Mouse (Mus musculus) liver, embryonic 13.5 days (tissue): ENCODE results near the gene C1rl. TPM values are rescaled to one million over a fixed set of nuclear protein-coding genes. Genes with fewer than 3 reads are reported as not detected.
"Not testable (repeated sequence)": the region's sequence is repeated elsewhere in the genome, so short reads cannot be mapped to it uniquely, and the experiment has no call there.

ENCODE experiments used
- ATAC-seq: fragments of 200-750 bp; cut with Nextera tagmentation; 2 replicates; pipeline ENCODE4 v1.8.0; 2017; ENCODE audit warnings: low read depth, mild to moderate bottlenecking, moderate number of reproducible peaks, moderate library complexity
- DNase-seq: peaks from one replicate; pipeline ENCODE4 v3.0.0; 2022
- H3K27ac ChIP-seq: fragments of 300-500 bp; sonication (generic); 2 replicates; pipeline ENCODE4 v1.5.1; 2015; ENCODE audit warnings: moderate library complexity, mild to moderate bottlenecking, inconsistent platforms
- H3K27me3 ChIP-seq: fragments of 300-500 bp; sonication (generic); 2 replicates; pipeline ENCODE4 v1.6.1; 2015; ENCODE audit warnings: mild to moderate bottlenecking, inconsistent platforms
- H3K36me3 ChIP-seq: fragments of 300-500 bp; sonication (generic); 2 replicates; pipeline ENCODE4 v1.6.1; 2015; ENCODE audit warnings: mild to moderate bottlenecking, inconsistent platforms
- H3K4me1 ChIP-seq: fragments of 300-500 bp; sonication (generic); replicated peaks from 2 replicates; pipeline ENCODE4 v1.6.1; 2015; ENCODE audit warnings: inconsistent platforms
- H3K4me2 ChIP-seq: fragments of 300-500 bp; sonication (generic); 2 replicates; pipeline ENCODE4 v1.6.1; 2015; ENCODE audit warnings: inconsistent platforms, mild to moderate bottlenecking, moderate library complexity
- H3K4me3 ChIP-seq: fragments of 300-500 bp; sonication (generic); replicated peaks from 2 replicates; pipeline ENCODE4 v1.5.1; 2015; ENCODE audit warnings: mild to moderate bottlenecking, inconsistent platforms
- H3K9ac ChIP-seq: fragments of 300-500 bp; sonication (generic); 2 replicates; pipeline ENCODE4 v1.6.1; 2015; ENCODE audit warnings: mild to moderate bottlenecking, inconsistent platforms
- H3K9me3 ChIP-seq: fragments of 300-500 bp; sonication (generic); replicated peaks from 2 replicates; pipeline ENCODE4 v1.6.1; 2016; ENCODE audit warnings: inconsistent platforms
- whole genome bisulfite sequencing: fragments of 180-500 bp; shearing (Covaris S2); methylation state at CpG from one replicate; pipeline ENCODE4 v1.1.7; 2015; ENCODE audit not compliant: insufficient replicate concordance; 5-methylcytosine and 5-hydroxymethylcytosine counted together
- polyA plus RNA-seq: library from polyadenylated mRNA; unstranded; fragments of >200 nt; fragmentation: Nextera tagmentation; extraction: Ambion mirVana; gene quantifications from 2 replicates; pipeline ENCODE4 v1.2.1, GENCODE M21; 2015

C1rl gene
- polyA plus RNA-seq, 1 experiment from 2014 or later = 6.1 TPM

DNA sequence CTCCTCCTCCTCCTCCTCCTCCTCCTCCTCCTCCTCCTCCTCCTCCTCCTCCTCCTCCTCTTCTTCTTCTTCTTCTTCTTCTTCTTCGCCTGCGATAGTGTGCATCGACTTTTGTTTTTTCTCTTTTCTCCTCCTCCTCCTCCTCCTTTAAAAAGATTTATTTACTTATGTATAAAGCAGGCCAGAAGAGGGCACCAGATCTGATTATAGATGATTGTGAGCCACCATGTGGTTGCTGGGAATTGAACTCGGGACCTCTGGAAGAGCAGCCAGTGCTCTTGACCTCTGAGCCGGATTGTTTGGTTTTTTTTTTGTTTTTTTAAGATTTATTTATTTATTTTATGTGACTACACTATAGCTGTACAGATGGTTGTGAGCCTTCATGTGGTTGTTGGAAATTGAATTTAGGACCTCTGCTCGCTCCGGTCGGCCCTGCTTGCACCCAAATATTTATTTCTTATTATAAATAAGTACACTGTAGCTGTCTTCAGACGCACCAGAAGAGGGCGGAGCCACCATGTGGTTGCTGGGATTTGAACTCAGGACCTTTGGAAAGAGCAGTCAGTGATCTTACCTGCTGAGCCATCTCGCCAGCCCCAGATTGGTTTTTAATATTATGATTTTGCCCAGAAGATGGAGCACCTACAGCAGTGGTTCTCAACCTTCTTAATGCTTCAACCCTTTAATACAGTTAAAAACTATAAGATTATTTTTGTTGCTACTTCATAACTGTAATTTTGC is 17.4 kb upstream of the C1rl start:
- ATAC-seq, H3K36me3 ChIP-seq, H3K9ac ChIP-seq, H3K4me3 ChIP-seq, DNase-seq, H3K9me3 ChIP-seq, H3K27me3 ChIP-seq, H3K4me2 ChIP-seq, H3K27ac ChIP-seq: not testable (repeated sequence)
- WGBS = 73% methylated on average over 8 of the region's 11 CpGs
- peaks cover 74% of the 10 kb centered on the region for H3K4me1 ChIP-seq

DNA sequence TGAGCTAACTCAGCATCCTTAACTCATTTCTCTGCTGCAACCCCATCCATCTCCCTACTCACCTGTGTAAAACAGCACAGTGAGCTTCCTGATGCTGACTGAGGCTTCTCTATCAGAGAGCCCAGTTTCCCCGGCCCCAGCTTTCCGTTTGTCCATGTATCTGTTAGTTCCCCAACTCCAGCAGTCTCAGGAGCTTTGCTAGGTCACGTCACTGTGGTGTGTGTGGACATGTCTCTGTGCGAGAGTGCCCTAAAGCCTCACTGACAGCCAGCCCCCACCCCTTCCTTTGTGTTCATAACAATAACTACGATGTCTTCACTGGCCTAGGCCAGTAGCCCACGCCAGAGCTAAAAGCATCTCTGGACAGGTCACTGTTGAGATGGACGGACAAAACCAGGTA is 16.7 kb upstream of the C1rl start:
- Histone ChIP-seq H3K4me1 (peaks cover 74% of the 10 kb centered on the region), H3K4me3 (no peak overlapping the region), H3K36me3 (no peaks in the 10 kb centered on the region), H3K4me2 (0 out of 2 replicates have a peak overlapping the region, but pooled peaks have one; percentile 12), H3K9ac (no peak overlapping the region), H3K9me3 (no peaks in the 10 kb centered on the region), H3K27me3 (no peaks in the 10 kb centered on the region), H3K27ac (no peak overlapping the region)
- WGBS = 66% methylated on average over 7 of the region's 7 CpGs
- DNase-seq (no peak), ATAC-seq (no peak)

- Histone ChIP-seq H3K27me3 (no peaks in the 10 kb centered on the region), H3K9ac (no peak overlapping the region), H3K4me3 (no peak overlapping the region), H3K4me2 (no peak overlapping the region), H3K4me1 (peaks cover 69% of the 10 kb centered on the region), H3K27ac (no peak overlapping the region), H3K36me3 (no peaks in the 10 kb centered on the region), H3K9me3 (no peaks in the 10 kb centered on the region)
- ATAC-seq = no peak
- DNase-seq = no peak
- 71% methylated on average over 11 of the region's 11 CpGs for WGBS
These were observed 16.1 kb upstream of the C1rl start for GRCm38 (mm10) chr6:124476796-124477195.

DNA sequence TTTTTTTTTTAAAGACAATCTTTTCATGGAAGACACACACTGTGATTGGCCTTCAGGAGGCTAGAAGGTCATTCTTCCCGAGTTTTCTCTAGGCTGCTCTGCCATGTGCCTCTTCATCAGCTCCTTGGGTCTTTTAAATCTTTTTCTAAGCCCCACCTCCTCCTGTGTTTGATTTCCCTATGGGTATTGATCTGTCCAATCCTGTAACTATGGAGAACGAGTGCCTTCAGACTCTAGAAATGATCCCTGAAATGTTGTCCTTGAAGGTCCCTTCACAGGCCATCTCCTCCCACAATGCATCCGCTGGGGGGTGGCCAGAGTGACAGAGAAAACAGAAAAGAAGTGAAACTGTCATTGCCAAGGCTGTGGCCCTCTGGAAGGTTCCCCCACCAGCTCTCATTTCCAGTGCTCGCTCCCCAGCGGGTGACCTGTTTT is 15.7 kb upstream of the C1rl start:
- no peak for ATAC-seq
- Histone ChIP-seq H3K36me3 (no peaks in the 10 kb centered on the region), H3K9ac (no peak overlapping the region), H3K4me3 (no peak overlapping the region), H3K9me3 (no peaks in the 10 kb centered on the region), H3K27ac (peak overlapping the region; percentile 69), H3K4me2 (no peak overlapping the region), H3K27me3 (no peaks in the 10 kb centered on the region), H3K4me1 (peaks cover 66% of the 10 kb centered on the region)
- 61% methylated on average over 5 of the region's 5 CpGs for WGBS
- no peak for DNase-seq

DNA sequence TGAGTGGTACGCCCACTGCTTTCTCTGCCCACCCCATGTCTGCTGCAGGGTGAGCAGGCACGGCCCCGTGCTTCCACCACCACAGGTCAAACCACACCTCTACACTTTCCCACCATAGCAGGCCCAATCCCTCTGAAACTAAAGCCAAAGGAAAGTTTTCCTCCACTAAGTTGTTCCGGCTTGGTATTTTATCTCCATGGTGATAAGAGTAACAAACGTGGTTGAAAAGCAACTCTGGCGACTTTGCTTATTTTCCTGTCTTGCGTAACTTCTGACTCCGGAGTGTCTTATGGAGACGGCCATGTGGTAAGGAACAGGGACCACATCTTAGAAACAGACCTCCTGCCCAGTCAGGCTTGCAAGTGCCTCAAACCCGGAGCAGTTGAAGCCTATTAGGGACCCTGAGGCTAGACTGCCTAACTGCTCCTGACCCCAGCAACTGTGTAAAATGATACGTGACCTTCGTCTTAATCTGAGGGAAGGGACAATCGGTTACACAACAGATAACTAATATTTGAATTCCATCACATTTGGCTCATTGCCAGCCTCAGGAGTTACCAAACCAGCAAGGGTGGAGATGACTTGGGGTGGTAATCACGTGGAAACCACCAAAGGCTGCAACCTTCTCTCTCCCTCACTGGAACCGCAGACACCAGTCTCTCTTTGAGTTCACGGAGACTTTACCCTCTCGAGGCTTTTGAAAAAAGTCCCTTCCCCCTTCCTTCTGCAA is 14.8 kb upstream of the C1rl start:
- ATAC-seq (peak; percentile 18; the same call in 1 of the 2 replicates), DNase-seq (peak; percentile 29)
- H3K27ac ChIP-seq = peak overlapping the region; percentile 69
- no peak overlapping the region for H3K9ac ChIP-seq
- 0 out of 2 replicates have a peak overlapping the region, but pooled peaks have one; percentile 3 for H3K4me2 ChIP-seq
- H3K4me1 ChIP-seq = peaks cover 58% of the 10 kb centered on the region
- H3K36me3 ChIP-seq = no peaks in the 10 kb centered on the region
- no peaks in the 10 kb centered on the region for H3K27me3 ChIP-seq
- 24% methylated on average over 17 of the region's 17 CpGs for WGBS
- no peaks in the 10 kb centered on the region for H3K9me3 ChIP-seq
- no peak overlapping the region for H3K4me3 ChIP-seq

DNA sequence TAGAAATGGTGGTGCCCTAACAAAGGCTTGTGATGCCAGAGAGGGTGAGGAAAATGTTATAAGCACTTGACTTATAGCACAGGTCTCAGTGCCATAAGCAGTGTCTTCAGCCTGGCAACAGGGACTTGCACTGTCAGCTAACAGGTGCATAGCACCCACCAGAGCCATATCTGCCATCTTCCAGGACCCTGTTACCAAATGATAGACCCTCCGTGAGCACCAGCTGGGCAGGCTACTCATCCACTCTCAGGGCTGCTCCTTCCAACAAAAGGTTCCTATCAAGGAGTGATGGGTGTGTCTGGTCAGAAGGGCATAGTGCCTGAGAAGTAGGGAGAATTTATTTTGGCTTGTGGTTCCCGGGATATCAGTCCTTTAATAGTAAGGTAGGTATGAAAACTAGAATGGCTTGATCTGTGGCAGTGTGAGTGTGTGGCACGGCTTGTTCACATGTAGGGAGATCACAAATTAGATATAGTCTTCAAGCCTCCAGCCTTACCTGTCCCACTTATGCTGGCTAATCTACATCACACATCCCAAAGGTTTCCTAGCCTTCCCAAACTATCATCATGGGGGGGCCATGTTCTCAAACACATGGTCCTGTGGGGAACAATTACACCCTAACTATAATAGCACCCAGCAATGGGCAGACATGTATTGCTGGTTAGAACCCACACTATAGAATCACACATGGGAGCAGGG is 13.9 kb upstream of the C1rl start:
- H3K9ac ChIP-seq = no peak overlapping the region
- no peak overlapping the region for H3K4me3 ChIP-seq
- no peak overlapping the region for H3K4me2 ChIP-seq
- peak overlapping the region; percentile 45; the same call in 1 of the 2 replicates for H3K27ac ChIP-seq
- no peaks in the 10 kb centered on the region for H3K27me3 ChIP-seq
- H3K4me1 ChIP-seq = peaks cover 50% of the 10 kb centered on the region
- 59% methylated on average over 3 of the region's 3 CpGs for WGBS
- ATAC-seq = no peak
- H3K36me3 ChIP-seq = no peaks in the 10 kb centered on the region
- H3K9me3 ChIP-seq = no peaks in the 10 kb centered on the region
- no peak for DNase-seq

DNA sequence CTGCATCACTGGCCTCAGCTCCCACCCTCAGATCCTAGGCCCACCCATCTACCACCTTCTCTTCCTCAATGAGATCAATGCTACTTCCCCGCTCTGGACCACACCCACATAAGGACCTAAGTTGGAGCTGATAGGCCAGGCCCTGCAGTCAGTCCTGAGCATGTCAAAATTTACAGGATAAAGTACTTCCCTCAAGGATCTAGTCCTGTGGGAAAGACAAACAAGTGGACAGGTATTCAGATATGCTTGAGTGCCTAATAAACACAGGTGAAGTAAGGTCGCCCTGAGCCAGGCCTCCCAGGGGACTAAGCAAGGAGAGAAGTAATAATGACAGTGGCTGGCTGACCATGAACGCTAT is 13.4 kb upstream of the C1rl start:
- Histone ChIP-seq H3K4me2 (no peak overlapping the region), H3K4me3 (no peak overlapping the region), H3K9me3 (no peaks in the 10 kb centered on the region), H3K27me3 (no peaks in the 10 kb centered on the region), H3K9ac (no peak overlapping the region), H3K36me3 (no peaks in the 10 kb centered on the region), H3K27ac (no peak overlapping the region), H3K4me1 (peaks cover 45% of the 10 kb centered on the region)
- ATAC-seq (no peak; the same call in 1 of the 2 replicates), DNase-seq (no peak)
- 68% methylated on average over 3 of the region's 3 CpGs for WGBS

GRCm38 (mm10) chr6:124480295-124480694 is 12.6 kb upstream of the C1rl start:
- Histone ChIP-seq H3K9me3 (no peaks in the 10 kb centered on the region), H3K36me3 (no peaks in the 10 kb centered on the region), H3K4me2 (no peak overlapping the region), H3K27me3 (no peaks in the 10 kb centered on the region), H3K4me1 (peaks cover 42% of the 10 kb centered on the region), H3K4me3 (no peak overlapping the region), H3K9ac (no peak overlapping the region), H3K27ac (no peak overlapping the region)
- WGBS = 26% methylated on average over 4 of the region's 4 CpGs
- DNase-seq (no peak), ATAC-seq (no peak)

GRCm38 (mm10) chr6:124481571-124481970 is 11.3 kb upstream of the C1rl start:
- DNase-seq (no peak), ATAC-seq (peak; percentile 48)
- no peak overlapping the region for H3K4me2 ChIP-seq
- H3K27me3 ChIP-seq = no peaks in the 10 kb centered on the region
- WGBS = 21% methylated on average over 6 of the region's 6 CpGs
- H3K4me3 ChIP-seq = no peak overlapping the region
- H3K36me3 ChIP-seq = no peaks in the 10 kb centered on the region
- peaks cover 42% of the 10 kb centered on the region for H3K4me1 ChIP-seq
- H3K27ac ChIP-seq = 0 out of 2 replicates have a peak overlapping the region, but pooled peaks have one; percentile 19
- no peaks in the 10 kb centered on the region for H3K9me3 ChIP-seq
- H3K9ac ChIP-seq = no peak overlapping the region

- not testable (repeated sequence) for H3K4me3 ChIP-seq, H3K27ac ChIP-seq, H3K9ac ChIP-seq, H3K27me3 ChIP-seq, DNase-seq, H3K9me3 ChIP-seq, H3K36me3 ChIP-seq, ATAC-seq, H3K4me2 ChIP-seq
- H3K4me1 ChIP-seq = peaks cover 24% of the 10 kb centered on the region
- WGBS = 75% methylated on average over 3 of the region's 3 CpGs
These were observed 9.1 kb upstream of the C1rl start for GRCm38 (mm10) chr6:124483831-124484230.

GRCm38 (mm10) chr6:124484851-124485250 is 8.1 kb upstream of the C1rl start:
- WGBS = 75% methylated on average over 7 of the region's 7 CpGs
- Histone ChIP-seq H3K9me3 (no peaks in the 10 kb centered on the region), H3K9ac (no peak overlapping the region), H3K27ac (no peak overlapping the region), H3K36me3 (no peaks in the 10 kb centered on the region), H3K4me2 (no peak overlapping the region), H3K27me3 (no peaks in the 10 kb centered on the region), H3K4me1 (peaks cover 13% of the 10 kb centered on the region), H3K4me3 (no peak overlapping the region)
- no peak for ATAC-seq
- DNase-seq = no peak
